Mouse (Mus musculus): ENCODE data around the gene Syna. TPM values are rescaled to one million over a fixed set of nuclear protein-coding genes. Genes with fewer than 3 reads are reported as not detected.

Gene Syna
- not detected for polyA plus RNA-seq (2017; shearing (Covaris generic))

DNA sequence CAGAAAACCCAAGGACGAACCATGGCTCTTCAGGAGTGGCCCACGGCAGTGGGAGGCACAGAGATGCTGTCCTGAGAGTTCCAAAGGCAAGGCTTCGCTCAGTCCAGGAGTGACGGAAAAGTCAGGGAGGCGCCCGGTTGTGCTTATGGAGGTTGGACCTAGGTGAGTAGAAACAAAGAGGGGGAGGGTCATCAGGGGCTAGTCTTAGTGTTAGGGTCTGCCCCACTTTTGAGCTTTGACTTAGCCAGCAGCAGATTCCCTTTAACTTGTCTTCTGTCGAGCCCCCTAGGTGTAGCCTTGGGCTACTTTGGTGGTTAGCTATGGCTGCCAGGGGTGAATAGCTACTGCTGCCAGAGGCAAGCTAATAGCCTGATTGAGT lies at the start of gene Syna:
Syna (minus strand) TSS at position 101 of the 379 bp plus-strand sequence.

DNA sequence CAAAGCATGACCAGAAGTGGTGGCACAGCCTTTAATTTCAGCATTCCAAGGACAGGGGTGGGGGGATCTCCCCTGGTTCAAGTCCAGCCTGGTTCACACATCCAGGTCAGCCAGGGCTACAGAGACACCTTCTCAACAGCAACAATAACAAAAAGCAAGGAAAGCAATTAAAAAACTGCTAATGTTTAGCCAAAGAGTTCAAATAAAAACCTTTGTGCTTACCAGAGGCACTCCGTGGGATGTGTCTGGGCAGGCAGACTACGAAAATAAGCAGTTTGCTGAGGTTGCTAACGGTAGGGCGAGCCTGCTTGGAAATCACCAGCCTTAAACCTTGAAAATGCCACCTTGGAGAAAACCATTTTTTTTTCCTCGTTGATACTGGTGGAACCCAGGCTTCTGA lies 21.2 kb upstream of the Syna start, which contains the start of gene Rfc2:
Rfc2 (plus strand) TSS at position 221 of the 400 bp plus-strand sequence.

DNA sequence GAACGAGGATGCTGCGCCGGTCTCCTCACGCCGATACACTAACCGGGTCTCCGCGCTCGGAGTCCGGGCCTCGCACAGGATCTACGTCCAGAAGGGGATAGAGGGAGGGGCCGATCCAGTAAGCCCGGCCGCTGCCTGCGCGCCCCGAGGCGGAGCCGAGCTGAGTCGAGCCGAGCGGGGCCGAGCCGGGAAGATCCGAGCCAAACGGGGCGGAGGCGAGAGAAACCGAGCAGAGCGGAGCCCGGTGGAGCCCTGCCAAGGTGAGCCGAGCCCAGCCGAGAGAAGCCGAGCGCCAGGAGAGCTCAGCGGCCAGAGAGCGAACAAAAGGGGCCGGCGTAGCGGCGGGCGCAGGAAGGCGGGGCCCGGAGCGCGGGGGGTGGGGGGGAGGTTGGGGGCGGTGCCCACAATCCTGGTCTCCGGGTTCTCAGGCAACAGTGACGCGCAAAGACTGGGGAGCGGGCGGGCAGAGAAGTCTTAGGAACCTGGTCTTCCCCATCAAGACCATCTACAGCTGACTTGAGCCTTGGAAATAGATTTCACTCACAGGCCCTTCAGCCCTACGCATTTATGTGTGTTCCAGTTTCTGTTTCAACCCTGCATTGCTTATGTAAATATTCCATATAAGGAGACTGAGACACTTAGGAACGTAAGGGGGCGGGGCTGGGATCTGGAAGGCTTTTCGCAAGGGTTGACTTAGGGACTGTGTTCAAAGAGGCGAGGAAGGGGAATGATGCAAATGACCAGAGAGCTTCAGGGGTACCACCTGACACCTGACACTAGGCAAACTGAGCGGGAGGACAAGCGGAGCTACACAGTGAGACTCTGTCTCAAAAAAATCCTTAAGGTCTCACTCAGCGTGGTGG lies 7.6 kb downstream of the Syna start, which contains the start of gene Clip2:
Clip2 (minus strand) TSS at position 325 of the 863 bp plus-strand sequence.

Other genes with a start within 250 kb of the Syna start
- 130 TPM for gene Gtf2i, start 245.4 kb downstream of the Syna start, polyA plus RNA-seq (2017; shearing (Covaris generic))
- gene Gtf2ird1, start 103.5 kb downstream of the Syna start, polyA plus RNA-seq (2017; shearing (Covaris generic)): 22.1 TPM
- gene Clip2, start 7.7 kb downstream of the Syna start, polyA plus RNA-seq (2017; shearing (Covaris generic)): 1.9 TPM
- 163 TPM for gene Rfc2, start 21.2 kb upstream of the Syna start, polyA plus RNA-seq (2017; shearing (Covaris generic))
- gene Lat2, start 54.9 kb upstream of the Syna start, polyA plus RNA-seq (2017; shearing (Covaris generic)): 3.7 TPM
- 235 TPM for gene Eif4h, start 79.3 kb upstream of the Syna start, polyA plus RNA-seq (2017; shearing (Covaris generic))
- 23.8 TPM for gene Limk1, start 128.4 kb upstream of the Syna start, polyA plus RNA-seq (2017; shearing (Covaris generic))
- gene Eln, start 187.2 kb upstream of the Syna start, polyA plus RNA-seq (2017; shearing (Covaris generic)): 0.13 TPM